Mouse (Mus musculus) bone marrow, adult 2 months (tissue): ENCODE measurements around the gene Gsta4.
"Not testable (repeated sequence)": the region's sequence is repeated elsewhere in the genome, so short reads cannot be mapped to it uniquely, and the experiment has no call there.

Source experiments
- CTCF ChIP-seq: fragments of 200-500 bp; IDR thresholded peaks from 2 replicates; pipeline ENCODE4 v1.5.1; 2011; ENCODE audit warnings: low read length, control low read depth; ENCODE audit not compliant: control insufficient read depth, insufficient read depth
- POLR2A ChIP-seq: fragments of 200-500 bp; IDR thresholded peaks from 2 replicates; pipeline ENCODE4 v1.6.1; 2011; ENCODE audit warnings: low read depth, mild to moderate bottlenecking, control low read depth, low read length, borderline replicate concordance; ENCODE audit not compliant: control insufficient read depth

DNA sequence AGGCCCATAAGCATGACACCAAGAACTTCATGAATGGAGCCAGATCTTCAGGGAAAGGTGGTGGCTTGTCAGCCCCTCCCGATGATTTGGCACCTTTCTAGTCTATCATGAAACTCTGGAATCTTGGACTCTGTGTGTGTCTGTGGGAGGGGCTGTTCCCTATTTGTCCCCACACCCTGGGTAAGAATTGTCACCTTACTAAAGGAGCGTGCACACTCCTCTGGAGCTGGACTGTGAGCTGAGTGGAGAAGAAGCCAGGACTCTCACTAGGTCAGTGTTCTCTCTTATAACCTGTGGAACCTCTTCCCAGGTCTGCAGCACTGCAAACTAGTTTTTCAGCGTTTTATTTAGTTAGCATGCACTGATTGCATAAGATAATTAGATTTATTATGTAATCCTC lies 47.9 kb downstream of the Gsta4 start, which contains the start of gene Gsta1:
- TF ChIP-seq CTCF, POLR2A: not testable (repeated sequence)
